Mouse (Mus musculus) stomach, embryonic 14.5 days (tissue): ENCODE results near the gene Dvl2. TPM values are rescaled to one million over a fixed set of nuclear protein-coding genes. Genes with fewer than 3 reads are reported as not detected.

ENCODE experiments used
- ATAC-seq: fragments of 200-750 bp; cut with Nextera tagmentation; 2 replicates; pipeline ENCODE4 v1.8.0; 2017; ENCODE audit warnings: low read depth, moderate TSS enrichment; ENCODE audit not compliant: insufficient number of reproducible peaks, insufficient read depth, low FRiP score
- H3K27ac ChIP-seq: fragments of 300-500 bp; sonication (generic); 2 replicates; pipeline ENCODE4 v1.5.1; 2014; ENCODE audit warnings: mild to moderate bottlenecking, low read length, moderate library complexity, mixed read lengths
- H3K27me3 ChIP-seq: fragments of 300-500 bp; sonication (generic); 2 replicates; pipeline ENCODE4 v1.6.1; 2014; ENCODE audit warnings: low read length, control low read depth, mixed read lengths; ENCODE audit not compliant: control insufficient read depth, insufficient read depth
- H3K36me3 ChIP-seq: fragments of 300-500 bp; sonication (generic); 2 replicates; pipeline ENCODE4 v1.6.1; 2014; ENCODE audit warnings: mild to moderate bottlenecking, control low read depth, low read length, moderate library complexity, mixed read lengths; ENCODE audit not compliant: control insufficient read depth, insufficient read depth
- H3K4me1 ChIP-seq: fragments of 300-500 bp; sonication (generic); 2 replicates; pipeline ENCODE4 v1.6.1; 2014; ENCODE audit warnings: low read length, control low read depth, mixed read lengths; ENCODE audit not compliant: control insufficient read depth, insufficient read depth
- H3K4me2 ChIP-seq: fragments of 300-500 bp; sonication (generic); replicated peaks from 2 replicates; pipeline ENCODE4 v1.6.1; 2014; ENCODE audit warnings: low read depth, low read length, control low read depth
- H3K4me3 ChIP-seq: fragments of 300-500 bp; sonication (generic); 2 replicates; pipeline ENCODE4 v1.5.1; 2014; ENCODE audit warnings: low read depth, low read length, control low read depth
- H3K9ac ChIP-seq: fragments of 300-500 bp; sonication (generic); replicated peaks from 2 replicates; pipeline ENCODE4 v1.6.1; 2014; ENCODE audit warnings: low read depth, mild to moderate bottlenecking, control low read depth, low read length, moderate library complexity, mixed read lengths
- H3K9me3 ChIP-seq: fragments of 300-500 bp; sonication (generic); 2 replicates; pipeline ENCODE4 v1.6.1; 2016; ENCODE audit warnings: low read depth, low read length, control low read depth; ENCODE audit not compliant: control insufficient read depth
- WGBS: fragments of 180-500 bp; shearing (Covaris S2); extraction: QIAGEN DNeasy Blood & Tissue Kit; methylation state at CpG from one replicate; pipeline ENCODE4 v1.1.7; 2014; 5-methylcytosine and 5-hydroxymethylcytosine counted together
- polyA plus RNA-seq: library from polyadenylated mRNA; unstranded; fragments of >200 nt; fragmentation: Nextera tagmentation; extraction: Ambion mirVana; gene quantifications from 2 replicates; pipeline ENCODE4 v1.2.1, GENCODE M21; 2014

Dvl2 gene
- polyA plus RNA-seq, 1 experiment from 2014 or later = 29.0 TPM

DNA sequence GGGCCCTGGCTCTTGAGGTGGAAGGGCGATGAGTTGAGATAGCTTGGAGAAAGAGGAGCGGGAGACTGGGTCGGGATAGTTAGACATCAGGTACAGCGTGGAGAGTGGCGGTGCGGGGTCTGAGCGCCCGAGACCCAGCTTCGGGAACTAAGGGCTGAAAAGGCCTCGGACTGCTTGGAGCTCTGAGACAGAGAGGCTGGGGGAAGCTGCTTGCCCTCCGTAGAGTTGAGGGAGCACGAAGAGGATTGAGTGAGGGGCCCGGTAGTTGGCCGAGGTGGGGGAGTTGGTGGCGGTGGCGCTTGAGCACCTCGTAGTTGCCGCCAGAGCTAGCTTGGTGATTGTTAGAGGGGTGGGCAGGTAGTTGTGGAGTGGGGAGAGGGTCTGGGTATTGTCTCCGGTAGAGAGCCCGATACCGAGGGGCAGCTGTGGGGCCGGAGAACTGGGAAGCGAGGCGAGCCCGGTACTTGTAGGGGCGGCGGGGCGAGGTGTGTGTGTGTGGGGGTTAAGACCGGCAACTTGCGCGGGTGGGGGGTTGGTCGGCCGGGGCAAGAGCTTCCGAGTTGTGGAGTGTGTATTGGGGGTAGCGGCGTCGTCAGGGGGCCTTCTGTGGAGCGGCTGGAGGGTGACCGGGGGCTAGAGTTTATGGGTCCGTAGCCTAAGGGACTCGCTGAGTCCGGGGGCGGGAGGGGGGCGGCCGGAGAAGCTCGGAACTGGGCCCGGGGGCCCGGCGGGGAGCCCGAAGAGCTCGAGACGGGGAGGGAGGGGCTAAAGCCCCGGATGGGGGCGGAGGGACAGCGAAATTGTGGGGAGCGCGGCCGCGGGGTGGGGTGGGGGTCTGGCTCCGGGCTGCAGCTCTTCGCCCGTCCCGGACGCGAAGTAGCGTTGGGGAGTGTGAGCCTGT is 4.0 kb upstream of the Dvl2 start:
- Histone ChIP-seq H3K4me3 (peak overlapping the region; percentile 65), H3K4me1 (peaks cover 16% of the 10 kb centered on the region), H3K9me3 (no peaks in the 10 kb centered on the region), H3K36me3 (peaks cover 33% of the 10 kb centered on the region), H3K27me3 (no peaks in the 10 kb centered on the region), H3K4me2 (peak overlapping the region; percentile 46), H3K27ac (peak overlapping the region; percentile 99), H3K9ac (peak overlapping the region; percentile 98)
- WGBS = 2% methylated on average over 65 of the region's 66 CpGs
- ATAC-seq = peak; percentile 4; the same call in 1 of the 2 replicates

DNA sequence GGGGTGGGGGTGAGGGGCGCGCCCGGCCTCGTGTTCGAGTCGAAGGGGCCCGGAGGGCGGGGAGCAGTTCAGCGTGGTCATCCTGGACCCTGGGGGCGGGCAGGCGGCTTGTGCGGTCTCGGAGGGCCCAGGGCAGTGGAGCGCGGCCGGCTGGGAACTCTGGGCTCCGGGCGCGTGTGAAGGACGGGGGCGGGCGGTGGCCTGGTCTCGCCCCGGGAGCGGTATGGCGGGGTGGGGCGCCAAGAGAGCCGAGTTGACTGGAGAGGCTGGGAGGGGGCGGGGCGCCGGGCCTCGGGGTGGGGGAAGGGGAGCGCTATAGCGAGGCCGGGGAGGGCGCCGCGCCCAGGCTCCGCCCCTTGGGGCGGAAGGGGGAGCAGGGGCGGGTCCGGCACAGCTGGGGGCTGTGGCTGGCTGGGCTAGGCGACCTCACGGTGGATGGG is 3.3 kb upstream of the Dvl2 start:
- Histone ChIP-seq H3K9ac (peak overlapping the region; percentile 98), H3K27me3 (no peaks in the 10 kb centered on the region), H3K4me2 (peak overlapping the region; percentile 46), H3K27ac (peak overlapping the region; percentile 99), H3K9me3 (no peaks in the 10 kb centered on the region), H3K36me3 (peaks cover 33% of the 10 kb centered on the region), H3K4me1 (peaks cover 22% of the 10 kb centered on the region), H3K4me3 (peak overlapping the region; percentile 65)
- 1% methylated on average over 42 of the region's 44 CpGs for WGBS
- ATAC-seq = peak; percentile 60

DNA sequence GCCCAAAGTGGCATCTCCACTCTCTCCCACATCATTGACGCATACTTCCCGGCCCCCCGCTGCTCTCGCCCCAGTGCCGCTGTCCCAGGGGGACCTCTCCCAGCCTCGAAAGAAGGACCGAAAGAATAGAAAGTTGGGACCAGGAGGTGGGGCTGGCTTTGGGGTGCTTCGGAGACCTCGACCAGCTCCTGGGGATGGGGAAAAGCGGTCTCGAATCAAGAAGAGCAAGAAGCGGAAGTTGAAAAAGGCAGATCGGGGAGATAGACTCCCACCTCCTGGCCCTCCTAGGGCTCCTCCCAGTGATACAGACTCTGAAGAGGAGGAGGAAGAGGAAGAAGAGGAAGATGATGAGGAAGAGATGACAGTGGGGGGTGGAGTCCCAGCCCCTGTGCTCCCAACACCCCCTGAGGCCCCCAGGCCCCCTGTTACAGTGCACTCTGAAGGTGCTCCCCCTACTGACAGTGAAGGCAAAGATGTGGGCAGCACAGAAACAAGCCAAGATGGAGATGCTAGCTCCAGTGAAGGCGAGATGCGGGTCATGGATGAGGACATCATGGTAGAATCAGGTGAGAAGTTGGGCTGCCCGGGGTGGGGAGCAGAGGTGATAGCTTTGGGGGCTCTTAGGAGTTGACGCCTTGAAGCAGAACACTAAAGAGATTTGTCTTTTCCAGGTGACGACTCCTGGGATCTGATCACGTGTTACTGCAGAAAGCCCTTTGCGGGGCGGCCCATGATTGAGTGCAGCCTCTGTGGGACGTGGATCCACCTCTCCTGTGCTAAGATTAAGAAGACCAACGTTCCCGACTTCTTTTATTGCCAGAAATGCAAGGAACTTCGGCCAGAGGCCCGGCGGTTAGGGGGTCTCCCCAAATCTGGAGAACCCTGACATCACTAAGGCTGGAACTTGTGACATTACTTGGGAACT is 1.6 kb upstream of the Dvl2 start:
- Histone ChIP-seq H3K27me3 (no peaks in the 10 kb centered on the region), H3K9ac (no peak overlapping the region), H3K4me3 (no peak overlapping the region), H3K4me2 (no peak overlapping the region), H3K36me3 (peaks cover 26% of the 10 kb centered on the region), H3K9me3 (no peaks in the 10 kb centered on the region), H3K4me1 (peaks cover 23% of the 10 kb centered on the region), H3K27ac (no peak overlapping the region)
- no peak for ATAC-seq
- WGBS = 92% methylated on average over 27 of the region's 27 CpGs

DNA sequence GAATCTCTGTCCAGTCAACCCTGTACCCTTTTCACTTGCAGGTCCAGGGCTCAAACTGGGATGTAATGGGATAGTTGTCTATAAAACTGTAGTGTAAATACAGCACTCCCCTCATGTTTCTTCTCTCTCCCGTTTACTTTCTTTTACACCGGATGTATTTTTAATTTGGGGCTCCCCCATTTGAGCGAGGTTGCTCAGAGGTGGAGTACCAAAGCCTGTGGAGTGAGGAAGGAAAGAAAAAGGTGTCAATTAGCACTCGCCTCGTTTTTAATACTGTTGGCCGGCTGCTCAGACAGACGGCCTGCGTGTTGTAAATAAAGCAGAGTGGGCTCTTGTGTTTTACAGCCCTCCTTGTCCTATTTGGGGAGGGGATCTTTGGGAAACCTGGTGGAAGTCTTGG is 729 bp upstream of the Dvl2 start:
- WGBS = 79% methylated on average over 8 of the region's 8 CpGs
- Histone ChIP-seq H3K4me2 (peak overlapping the region; percentile 27; the same call in 1 of the 2 replicates), H3K4me3 (no peak overlapping the region), H3K27ac (peak overlapping the region; percentile 97; the same call in 1 of the 2 replicates), H3K9me3 (no peaks in the 10 kb centered on the region), H3K4me1 (peaks cover 23% of the 10 kb centered on the region), H3K27me3 (no peaks in the 10 kb centered on the region), H3K36me3 (peaks cover 26% of the 10 kb centered on the region), H3K9ac (no peak overlapping the region)
- ATAC-seq = no peak

DNA sequence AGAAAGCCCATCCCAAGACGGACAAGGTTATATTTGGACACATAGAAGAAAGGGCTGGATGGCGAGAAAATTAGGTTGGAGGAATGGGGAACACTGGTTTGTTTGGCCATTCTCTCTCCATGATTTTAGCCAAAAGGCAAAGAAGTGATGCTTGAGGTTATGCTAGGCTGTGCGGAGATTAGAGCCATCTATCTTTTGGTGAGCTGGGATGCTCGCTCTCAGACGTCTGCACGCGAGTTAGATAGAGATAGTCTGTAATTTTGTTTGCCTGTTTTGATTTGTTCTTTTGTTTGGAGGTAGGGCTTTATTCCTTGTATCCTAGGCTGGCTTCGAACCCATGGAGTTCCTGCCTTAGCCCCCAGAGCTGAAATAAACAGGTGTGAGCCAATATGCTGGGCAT is 764 bp downstream of the Dvl2 start:
- Histone ChIP-seq H3K36me3 (peaks cover 38% of the 10 kb centered on the region), H3K4me1 (peaks cover 23% of the 10 kb centered on the region), H3K9ac (peak overlapping the region; percentile 87), H3K27me3 (no peaks in the 10 kb centered on the region), H3K9me3 (no peaks in the 10 kb centered on the region), H3K4me3 (peak overlapping the region; percentile 68), H3K4me2 (peak overlapping the region; percentile 60), H3K27ac (peak overlapping the region; percentile 97)
- no peak for ATAC-seq
- WGBS = 13% methylated on average over 8 of the region's 8 CpGs

DNA sequence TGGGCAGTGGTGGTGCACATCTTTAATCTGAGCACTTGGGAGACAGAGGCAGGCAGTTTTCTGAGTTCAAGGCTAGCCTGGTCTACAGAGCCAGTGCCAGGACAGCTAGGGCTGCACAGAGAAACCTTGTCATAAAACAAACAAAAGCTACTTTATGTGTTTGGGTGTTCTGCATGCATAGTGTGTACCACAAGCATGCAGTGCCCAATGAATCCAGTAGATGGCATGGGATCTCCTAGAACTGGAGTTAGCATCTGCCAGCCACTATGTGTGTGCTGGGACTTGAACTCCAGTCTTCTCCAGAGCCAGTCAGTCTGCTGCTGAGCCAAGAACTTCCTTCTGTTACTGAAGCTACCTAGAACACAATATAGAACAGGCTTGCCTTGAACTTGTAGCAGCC is 1.5 kb downstream of the Dvl2 start:
- Histone ChIP-seq H3K4me2 (peak overlapping the region; percentile 60), H3K9ac (0 out of 2 replicates have a peak overlapping the region, but pooled peaks have one; percentile 10), H3K27ac (no peak overlapping the region), H3K4me1 (peaks cover 23% of the 10 kb centered on the region), H3K27me3 (no peaks in the 10 kb centered on the region), H3K4me3 (peak overlapping the region; percentile 68), H3K36me3 (peaks cover 45% of the 10 kb centered on the region), H3K9me3 (no peaks in the 10 kb centered on the region)
- no peak for ATAC-seq

DNA sequence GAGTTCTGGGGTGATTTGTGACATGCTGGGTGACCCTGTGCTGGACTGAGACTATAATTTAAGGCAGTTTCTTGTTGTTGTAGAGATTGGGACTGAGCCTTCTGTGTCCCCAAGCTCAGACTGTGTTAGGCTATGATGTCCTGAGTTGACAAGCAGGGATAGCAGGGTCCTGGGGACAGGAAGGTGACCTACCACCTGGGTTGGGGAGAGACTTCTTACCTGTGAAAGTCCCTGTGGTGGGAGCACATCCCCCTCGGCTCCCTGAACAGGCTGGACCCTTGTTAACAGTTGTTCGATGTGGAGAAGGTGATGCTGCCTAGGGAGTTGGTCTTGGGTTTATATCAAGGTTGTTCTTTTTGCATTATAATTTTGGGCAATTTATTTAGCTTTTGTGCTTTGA is 2.1 kb downstream of the Dvl2 start:
- peaks cover 51% of the 10 kb centered on the region for H3K36me3 ChIP-seq
- no peak overlapping the region for H3K27ac ChIP-seq
- peak overlapping the region; percentile 10; the same call in 1 of the 2 replicates for H3K9ac ChIP-seq
- H3K9me3 ChIP-seq = no peaks in the 10 kb centered on the region
- ATAC-seq = no peak
- 100% methylated on average over 2 of the region's 2 CpGs for WGBS
- H3K4me2 ChIP-seq = peak overlapping the region; percentile 60
- peaks cover 20% of the 10 kb centered on the region for H3K4me1 ChIP-seq
- 0 out of 2 replicates have a peak overlapping the region, but pooled peaks have one; percentile 68 for H3K4me3 ChIP-seq
- no peaks in the 10 kb centered on the region for H3K27me3 ChIP-seq

DNA sequence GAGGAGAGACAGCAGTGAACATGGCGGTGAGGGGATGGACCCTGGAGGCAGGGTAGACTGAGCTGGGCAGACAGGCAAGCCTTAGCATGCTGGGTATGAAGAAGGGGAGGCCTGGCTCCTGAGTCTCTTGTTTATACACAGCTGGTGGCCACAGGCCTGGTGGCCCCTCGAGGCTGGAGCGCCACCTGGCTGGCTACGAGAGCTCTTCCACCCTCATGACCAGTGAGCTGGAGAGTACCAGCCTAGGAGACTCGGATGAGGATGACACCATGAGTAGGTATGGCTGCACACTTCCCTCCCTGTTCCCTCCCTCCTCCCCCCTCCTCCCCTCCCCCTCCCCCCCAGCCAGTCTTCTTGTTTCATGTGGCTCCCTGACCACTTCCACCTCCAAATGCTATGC is 5.1 kb downstream of the Dvl2 start:
- H3K36me3 ChIP-seq = peaks cover 56% of the 10 kb centered on the region
- no peaks in the 10 kb centered on the region for H3K9me3 ChIP-seq
- no peak for ATAC-seq
- no peak overlapping the region for H3K9ac ChIP-seq
- no peak overlapping the region for H3K4me3 ChIP-seq
- H3K4me1 ChIP-seq = peaks cover 16% of the 10 kb centered on the region
- 63% methylated on average over 5 of the region's 5 CpGs for WGBS
- H3K27me3 ChIP-seq = no peaks in the 10 kb centered on the region
- no peak overlapping the region for H3K4me2 ChIP-seq
- H3K27ac ChIP-seq = no peak overlapping the region
